Mouse (Mus musculus): ENCODE results near the gene Erfe.

Gene Erfe

DNA sequence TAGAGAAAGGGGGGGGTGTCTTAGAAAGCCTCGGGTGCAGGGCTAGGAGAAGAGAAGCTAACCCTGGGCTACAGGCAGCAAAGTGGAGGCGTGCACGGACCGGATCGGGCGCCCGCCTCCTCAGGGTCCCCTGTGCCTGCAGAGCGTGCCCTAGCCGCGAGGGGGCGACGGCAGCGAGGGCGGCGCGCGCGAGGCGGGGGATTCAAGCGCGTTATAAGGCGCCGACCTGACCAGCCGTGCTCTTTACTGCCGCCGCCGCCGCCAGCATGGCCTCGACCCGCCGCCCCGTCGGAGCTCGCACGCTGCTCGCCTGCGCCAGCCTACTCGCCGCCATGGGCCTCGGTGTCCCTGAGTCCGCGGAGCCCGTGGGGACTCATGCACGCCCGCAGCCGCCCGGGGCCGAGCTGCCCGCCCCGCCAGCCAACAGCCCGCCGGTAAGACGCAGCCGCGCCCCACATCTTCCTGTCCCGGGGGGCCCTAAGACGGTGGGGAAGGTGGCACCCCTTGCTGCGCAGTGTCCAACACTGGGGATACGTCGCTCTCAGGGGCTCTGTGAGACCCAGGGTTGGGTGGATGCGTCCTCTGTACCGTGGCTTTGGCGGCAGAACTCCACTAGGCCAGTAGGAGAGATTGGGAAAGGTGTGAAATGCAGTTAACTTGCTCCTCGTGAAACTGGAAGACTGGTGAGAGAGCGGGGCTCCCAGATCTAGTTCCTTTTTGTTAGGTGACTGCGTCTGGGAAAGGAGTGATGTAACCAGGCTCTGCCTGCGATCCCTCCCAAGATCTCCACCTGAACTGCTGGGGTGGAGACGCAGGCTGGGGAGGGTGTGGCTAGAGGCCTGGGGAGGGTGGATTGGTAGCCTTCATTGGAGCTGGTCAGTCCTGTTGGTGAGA lies at the start of gene Erfe:
Erfe (plus strand) TSS at position 216 of the 894 bp plus-strand sequence.
- DNase-seq, result peak; percentile 47 to 75

DNA sequence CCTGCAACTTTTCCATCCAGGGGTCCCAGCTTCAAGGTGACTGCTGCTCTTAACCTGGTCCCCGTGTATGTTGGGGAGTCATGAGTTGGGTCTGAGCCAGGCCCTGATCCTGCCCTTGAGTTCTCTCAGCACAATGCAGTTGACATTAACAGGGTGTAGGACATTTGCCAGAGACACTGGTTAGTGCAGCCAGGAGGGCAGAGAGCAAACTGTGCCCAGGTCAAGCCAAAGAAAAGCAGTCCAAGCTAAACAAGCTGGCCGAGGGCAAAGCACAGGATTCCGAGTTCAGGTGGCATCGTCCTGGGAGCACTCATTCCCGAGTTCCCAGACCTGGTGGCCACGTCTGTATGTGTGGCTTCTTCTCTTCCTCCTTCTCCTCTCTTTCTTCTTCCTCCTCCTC lies 48.6 kb upstream of the Erfe start:
- DNase-seq, result no peak

DNA sequence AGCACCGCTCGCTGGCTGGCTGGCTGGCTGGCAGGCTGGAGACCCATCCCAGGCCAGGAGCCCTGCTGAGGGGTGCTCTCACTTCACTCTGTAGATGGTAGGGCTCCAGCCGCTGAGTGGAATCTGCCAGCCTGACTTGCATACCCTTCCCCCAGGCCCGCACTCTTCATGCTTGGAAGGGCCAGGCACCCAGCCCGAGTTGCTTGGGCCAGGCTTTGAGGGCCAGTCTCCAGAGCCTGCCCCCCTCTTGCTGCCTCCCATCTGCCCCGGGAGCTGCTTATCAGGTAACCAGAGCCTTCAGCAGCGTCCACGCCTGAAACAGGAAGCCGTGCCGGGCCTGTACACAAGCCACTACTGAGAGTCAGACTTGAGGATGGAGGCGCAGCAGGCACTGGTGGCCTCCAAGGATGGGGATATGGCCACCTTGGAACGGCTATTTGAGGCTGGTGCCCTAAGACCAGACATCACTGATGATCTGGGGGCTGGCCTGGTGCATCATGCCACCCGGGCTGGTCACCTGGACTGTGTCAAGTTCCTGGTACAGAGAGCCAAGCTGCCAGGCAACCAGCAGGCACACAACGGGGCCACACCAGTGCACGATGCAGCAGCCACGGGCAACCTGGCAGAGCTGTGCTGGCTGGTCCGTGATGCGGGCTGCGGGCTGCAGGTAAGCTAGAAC lies 44.3 kb upstream of the Erfe start, which contains the start of gene Espnl:
Espnl (plus strand) TSS at position 316 of the 679 bp plus-strand sequence.
- DNase-seq, result no peak

DNA sequence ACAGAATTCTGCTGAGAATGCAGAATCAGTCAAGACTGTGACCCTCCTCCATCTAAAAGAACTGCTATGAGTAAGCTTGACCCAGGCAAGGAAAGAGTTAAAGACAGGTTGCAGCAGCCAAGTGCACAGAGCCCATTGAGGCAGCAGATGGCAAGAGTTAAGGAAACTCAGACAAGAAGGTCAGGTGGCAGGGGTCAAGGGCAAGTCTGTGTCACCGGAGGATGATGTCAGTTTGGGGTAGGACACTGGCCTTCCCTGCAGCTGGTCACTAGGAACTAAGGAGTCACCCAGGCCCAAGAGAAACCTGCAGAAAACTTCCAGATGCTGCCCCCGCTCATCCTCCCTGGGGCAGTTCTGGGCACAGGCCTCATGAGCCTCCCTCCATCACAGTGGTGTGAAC lies 41.6 kb upstream of the Erfe start:
- no peak for DNase-seq

GRCm38 (mm10) chr1:91325488-91326042 lies 40.7 kb upstream of the Erfe start:
- no peak for DNase-seq

- no peak for DNase-seq
Observed at GRCm38 (mm10) chr1:91332102-91332501, 34.1 kb upstream of the Erfe start.

DNA sequence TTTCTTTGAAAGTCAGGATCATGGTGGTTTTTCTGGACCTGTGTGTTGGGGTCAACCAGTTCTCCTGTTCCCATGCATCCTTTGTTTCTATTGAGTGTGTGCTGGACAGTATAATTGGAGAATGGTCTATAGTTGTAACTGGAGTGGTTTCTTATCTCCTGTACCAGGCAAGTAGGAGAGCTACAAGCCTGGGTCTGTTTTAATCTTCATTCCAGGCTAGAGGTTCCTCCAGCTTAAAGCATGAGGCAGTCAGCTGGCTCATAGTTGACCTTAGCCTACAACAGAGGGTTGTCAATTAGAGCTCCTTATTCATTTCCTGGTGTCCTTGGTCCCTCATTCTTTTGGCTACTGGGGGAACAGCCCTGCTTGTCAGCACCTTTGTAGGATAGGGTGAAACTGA lies 32.6 kb upstream of the Erfe start:
- DNase-seq, result no peak

DNA sequence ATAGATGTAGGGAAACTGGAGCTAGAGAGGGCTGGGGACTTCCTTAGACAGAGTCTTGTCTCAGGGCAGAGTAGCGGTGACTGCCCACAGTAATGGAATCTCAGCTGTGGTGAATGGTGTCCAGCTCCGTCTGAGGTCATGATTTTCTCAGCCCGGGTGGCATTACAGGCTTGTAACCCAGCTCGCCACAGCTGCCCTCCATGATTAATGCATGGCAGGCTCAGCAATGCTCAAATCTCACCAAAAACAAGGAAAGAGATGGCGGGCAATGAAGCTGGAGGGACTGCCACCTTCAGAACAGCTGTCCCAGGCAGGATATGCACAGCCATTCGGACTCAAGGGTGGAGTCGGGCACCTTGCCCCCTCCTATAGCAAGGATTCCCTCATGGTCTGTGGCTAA lies 28.9 kb upstream of the Erfe start:
- DNase-seq, result no peak

DNA sequence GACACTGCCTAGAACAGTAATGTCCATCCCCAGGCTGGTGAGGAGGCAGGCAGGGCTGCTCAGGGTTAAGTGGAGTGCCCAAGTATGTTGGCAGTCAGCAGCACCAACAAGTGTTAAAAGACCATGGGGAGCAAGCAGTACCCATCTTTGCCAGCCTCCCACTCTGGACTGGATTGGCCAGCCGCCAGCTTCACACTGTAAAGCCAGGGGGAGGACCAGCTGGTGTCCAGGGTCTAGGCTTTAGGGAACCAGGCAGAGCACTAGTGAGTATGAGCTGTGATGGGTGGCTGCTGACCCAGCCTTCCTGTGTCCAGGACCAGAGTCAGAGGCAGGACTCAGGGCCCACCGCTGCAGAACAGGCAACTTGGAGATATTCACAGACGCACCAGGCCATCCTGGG lies 22.2 kb upstream of the Erfe start:
- no peak for DNase-seq

DNA sequence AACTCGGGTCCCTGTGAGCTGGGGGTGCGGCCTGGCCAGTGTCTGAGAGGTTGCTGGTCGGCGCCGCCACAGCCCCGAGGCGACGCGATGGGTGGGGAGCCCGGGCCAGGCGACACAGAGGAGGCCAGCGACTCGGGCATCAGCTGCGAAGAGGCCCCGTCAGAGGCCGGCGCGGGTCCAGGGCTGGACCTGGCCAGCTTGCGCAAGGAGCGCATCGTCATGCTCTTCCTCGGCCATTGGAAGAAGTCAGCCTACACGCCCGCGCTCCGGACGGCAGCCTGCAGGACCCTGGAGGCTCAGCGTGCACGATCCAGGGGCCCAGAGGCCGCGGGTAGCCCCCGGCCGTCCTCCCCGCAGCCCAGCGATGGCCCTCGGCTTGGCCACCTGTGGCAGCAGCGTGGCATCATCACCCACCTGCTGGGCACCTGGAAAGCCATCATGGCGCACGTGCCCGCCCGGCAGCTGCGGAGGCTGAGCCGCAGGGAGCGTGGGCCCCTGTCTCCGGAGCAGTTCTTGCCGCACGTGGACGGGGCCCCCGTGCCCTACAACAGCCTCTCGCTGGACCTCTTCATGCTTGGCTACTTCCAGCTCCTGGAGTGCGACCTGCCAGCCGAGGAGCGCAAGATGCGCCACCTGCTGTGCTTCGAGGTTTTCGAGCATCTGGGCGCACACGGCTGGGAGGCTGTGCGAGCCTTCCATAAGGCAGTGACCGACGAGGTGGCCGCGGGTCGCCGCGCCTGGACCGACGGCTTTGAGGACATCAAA lies 21.1 kb upstream of the Erfe start:
- DNase-seq, result no peak

GRCm38 (mm10) chr1:91346892-91347291 lies 19.3 kb upstream of the Erfe start:
- peak in 1 of 2 experiments; percentile 53 for DNase-seq

- no peak for DNase-seq
Observed at GRCm38 (mm10) chr1:91350841-91351240, 15.4 kb upstream of the Erfe start, which contains the start of gene Klhl30. Gene Klhl30 (plus strand): TSS chr1:91351016.

DNA sequence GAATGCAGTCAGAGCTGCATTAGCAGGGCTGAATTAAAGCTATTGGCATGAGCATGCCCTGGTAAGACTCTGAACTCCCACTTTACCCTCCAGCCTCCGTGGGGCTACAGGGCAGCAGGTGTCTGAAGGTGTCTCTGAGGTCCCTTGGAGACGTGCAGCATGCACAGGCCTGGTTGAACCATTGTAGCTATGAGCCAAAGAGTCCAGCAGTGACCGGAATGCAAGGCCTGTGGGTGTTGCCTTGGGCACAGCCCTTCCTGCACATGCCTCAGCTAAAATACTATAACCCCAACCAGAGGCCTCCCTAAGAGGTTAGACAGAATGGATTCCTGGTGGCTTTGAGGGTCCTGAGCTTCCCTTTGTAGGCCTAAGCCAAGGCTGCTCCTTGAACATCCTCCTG lies 15.0 kb upstream of the Erfe start:
- DNase-seq, result no peak

GRCm38 (mm10) chr1:91352277-91352676 lies 14.0 kb upstream of the Erfe start:
- no peak for DNase-seq

DNA sequence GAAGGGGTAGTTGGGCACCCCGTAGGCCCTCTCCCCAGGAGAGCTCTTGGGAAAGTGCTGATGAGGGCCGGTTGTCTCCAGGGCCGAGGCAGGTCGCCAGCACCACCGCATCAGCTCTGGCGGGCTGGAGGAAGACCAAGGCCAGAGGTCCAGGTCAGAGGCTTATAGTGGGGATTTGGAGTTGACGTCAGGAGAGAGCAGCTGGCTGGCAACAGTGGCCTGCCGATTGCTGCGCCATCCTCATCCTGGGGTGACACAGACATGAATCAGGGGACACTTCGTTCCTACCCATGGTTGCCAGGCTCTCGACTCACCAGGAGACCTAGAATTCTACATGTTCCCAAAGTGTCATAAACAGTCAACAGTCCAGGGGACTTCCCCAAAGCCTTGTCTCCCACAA lies 10.1 kb upstream of the Erfe start:
- DNase-seq, result no peak

GRCm38 (mm10) chr1:91362113-91362512 lies 4.1 kb upstream of the Erfe start:
- no peak for DNase-seq

DNA sequence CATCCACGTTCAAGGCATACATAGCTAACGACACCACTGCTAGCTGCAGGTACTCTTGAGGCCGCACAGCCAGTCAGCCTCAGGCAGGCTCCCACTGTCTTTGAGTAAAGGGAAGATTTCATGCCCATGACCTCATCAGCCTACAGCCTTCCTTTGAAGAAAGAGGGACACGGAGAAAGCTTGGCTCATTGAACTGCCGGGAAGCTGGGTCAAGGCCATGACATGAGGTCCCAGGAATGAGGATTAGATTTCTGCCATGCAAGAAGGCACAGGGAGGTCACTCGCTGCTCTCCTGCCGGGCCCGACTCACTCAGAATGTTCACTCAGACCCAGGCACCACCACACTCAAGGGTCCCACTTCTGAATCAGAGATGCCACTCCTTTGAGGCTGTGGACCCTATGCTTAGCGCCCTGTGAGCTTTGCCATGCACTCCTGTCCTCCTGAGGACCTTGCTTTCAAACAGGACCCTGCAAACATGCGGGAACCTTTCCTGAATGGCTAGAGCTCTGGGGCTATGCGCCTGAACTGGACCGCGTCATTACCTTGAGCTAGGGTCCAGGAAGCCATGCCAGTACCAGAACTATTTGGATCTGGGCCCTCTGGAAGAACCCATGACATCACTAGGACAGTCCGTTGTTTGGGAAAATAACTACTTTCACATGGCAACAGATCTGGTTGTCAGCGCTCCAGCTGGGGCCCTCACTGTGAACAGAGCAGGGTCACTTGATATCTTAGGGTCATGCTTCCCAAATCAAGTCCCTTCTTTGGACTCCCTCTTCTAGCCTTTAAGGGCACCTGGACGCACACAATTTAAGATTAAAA lies 1.2 kb upstream of the Erfe start:
- DNase-seq, result no peak

GRCm38 (mm10) chr1:91365816-91366214 lies 415 bp upstream of the Erfe start:
- DNase-seq, result no peak

- DNase-seq, result no peak
Observed at GRCm38 (mm10) chr1:91367295-91367694, 1.1 kb downstream of the Erfe start.

GRCm38 (mm10) chr1:91369408-91369807 lies 3.2 kb downstream of the Erfe start:
- DNase-seq, result no peak

- no peak for DNase-seq
Observed at GRCm38 (mm10) chr1:91370055-91370454, 3.8 kb downstream of the Erfe start.

- DNase-seq, result no peak
Observed at GRCm38 (mm10) chr1:91373414-91373835, 7.2 kb downstream of the Erfe start.
